Mouse (Mus musculus) intestine, embryonic 16.5 days (tissue): ENCODE results near the gene Mmel1. TPM values are rescaled to one million over a fixed set of nuclear protein-coding genes. Genes with fewer than 3 reads are reported as not detected.
A peak's percentile ranks its signal among the peaks of the same experiment; 100 is the strongest.

Source experiments
- ATAC-seq: fragments of 200-750 bp; cut with Nextera tagmentation; 2 replicates; pipeline ENCODE4 v1.8.0; 2017; ENCODE audit warnings: moderate TSS enrichment, moderate library complexity
- H3K27ac ChIP-seq: fragments of 300-500 bp; sonication (generic); 2 replicates; pipeline ENCODE4 v1.5.1; 2014; ENCODE audit warnings: mild to moderate bottlenecking, low read length
- H3K27me3 ChIP-seq: fragments of 300-500 bp; sonication (generic); replicated peaks from 2 replicates; pipeline ENCODE4 v1.6.1; 2014; ENCODE audit warnings: low read length, control low read depth, mixed read lengths; ENCODE audit not compliant: control insufficient read depth, insufficient read depth
- H3K36me3 ChIP-seq: fragments of 300-500 bp; sonication (generic); 2 replicates; pipeline ENCODE4 v1.6.1; 2014; ENCODE audit warnings: low read length, control low read depth; ENCODE audit not compliant: control insufficient read depth, insufficient read depth
- H3K4me1 ChIP-seq: fragments of 300-500 bp; sonication (generic); 2 replicates; pipeline ENCODE4 v1.6.1; 2014; ENCODE audit warnings: low read length, control low read depth, mixed read lengths; ENCODE audit not compliant: control insufficient read depth, insufficient read depth
- H3K4me2 ChIP-seq: fragments of 300-500 bp; sonication (generic); 2 replicates; pipeline ENCODE4 v1.6.1; 2014; ENCODE audit warnings: low read depth, low read length, control low read depth
- H3K4me3 ChIP-seq: fragments of 300-500 bp; sonication (generic); 2 replicates; pipeline ENCODE4 v1.5.1; 2014; ENCODE audit warnings: mild to moderate bottlenecking, low read length
- H3K9ac ChIP-seq: fragments of 300-500 bp; sonication (generic); 2 replicates; pipeline ENCODE4 v1.6.1; 2014; ENCODE audit warnings: low read depth, low read length
- H3K9me3 ChIP-seq: fragments of 300-500 bp; sonication (generic); 2 replicates; pipeline ENCODE4 v1.6.1; 2016; ENCODE audit warnings: low read length, control low read depth; ENCODE audit not compliant: control insufficient read depth
- WGBS: fragments of 180-500 bp; shearing (Covaris S2); extraction: QIAGEN DNeasy Blood & Tissue Kit; methylation state at CpG from one replicate; pipeline ENCODE4 v1.1.7; 2014; 5-methylcytosine and 5-hydroxymethylcytosine counted together
- polyA plus RNA-seq: library from polyadenylated mRNA; unstranded; fragments of >200 nt; fragmentation: Nextera tagmentation; extraction: Ambion mirVana; gene quantifications from 2 replicates; pipeline ENCODE4 v1.2.1, GENCODE M21; 2015

Gene Mmel1
- polyA plus RNA-seq, 1 experiment from 2014 or later: 0.10 TPM

- H3K27ac ChIP-seq: no peak overlapping the region
- no peak overlapping the region for H3K9ac ChIP-seq
- peaks cover 8% of the 10 kb centered on the region; the same call in 1 of the 2 replicates for H3K4me1 ChIP-seq
- H3K9me3 ChIP-seq: no peaks in the 10 kb centered on the region
- no peak overlapping the region for H3K4me2 ChIP-seq
- H3K4me3 ChIP-seq: no peak overlapping the region
- no peak for ATAC-seq
- no peaks in the 10 kb centered on the region for H3K27me3 ChIP-seq
- H3K36me3 ChIP-seq: no peaks in the 10 kb centered on the region
- 91% methylated on average over 5 of the region's 5 CpGs for WGBS
These were observed 72.4 kb downstream of the Mmel1 start for GRCm38 (mm10) chr4:154941831-154942230.

DNA sequence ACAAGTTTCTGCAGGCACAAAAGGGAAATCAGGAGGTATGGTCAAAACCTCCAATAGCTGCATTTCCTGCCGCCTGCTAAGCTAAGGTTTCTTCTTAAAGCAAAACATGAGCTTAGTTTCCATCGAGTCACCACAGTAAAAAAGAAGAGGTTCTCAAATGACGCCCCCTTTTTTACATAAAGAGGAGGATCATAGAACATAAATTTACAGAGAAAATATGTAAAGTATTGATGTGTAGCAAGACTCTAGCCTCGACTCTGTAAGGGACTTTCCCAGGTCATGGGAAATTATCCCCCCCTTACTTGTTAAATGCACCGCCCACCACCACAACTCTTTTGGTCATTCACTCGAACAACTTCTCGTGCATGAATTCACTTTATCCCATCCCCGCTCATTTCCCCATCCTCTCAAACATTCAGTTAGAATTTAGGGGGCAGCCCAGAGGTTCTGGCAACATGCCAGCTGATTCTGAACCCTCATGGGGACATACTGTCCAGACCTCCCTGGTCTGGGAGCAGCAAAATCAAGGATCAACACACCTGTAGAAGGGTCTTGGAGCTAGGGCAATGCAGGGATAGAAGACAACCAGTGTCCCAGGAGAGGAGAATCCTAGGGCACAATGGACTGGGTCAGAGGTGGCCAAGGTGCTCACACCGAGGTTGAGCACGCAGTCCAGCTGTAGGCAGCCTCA lies 73.4 kb downstream of the Mmel1 start:
- WGBS: 76% methylated on average over 10 of the region's 10 CpGs
- no peaks in the 10 kb centered on the region for H3K27me3 ChIP-seq
- no peaks in the 10 kb centered on the region for H3K9me3 ChIP-seq
- no peak overlapping the region for H3K4me2 ChIP-seq
- ATAC-seq: no peak
- H3K27ac ChIP-seq: no peak overlapping the region
- no peak overlapping the region for H3K4me3 ChIP-seq
- H3K9ac ChIP-seq: no peak overlapping the region
- no peaks in the 10 kb centered on the region for H3K36me3 ChIP-seq
- H3K4me1 ChIP-seq: peaks cover 8% of the 10 kb centered on the region; the same call in 1 of the 2 replicates

- Histone ChIP-seq H3K4me3 (no peak overlapping the region), H3K27ac (no peak overlapping the region), H3K4me1 (peaks cover 12% of the 10 kb centered on the region), H3K36me3 (no peaks in the 10 kb centered on the region), H3K9ac (no peak overlapping the region), H3K4me2 (no peak overlapping the region), H3K27me3 (no peaks in the 10 kb centered on the region), H3K9me3 (no peaks in the 10 kb centered on the region)
- WGBS: 82% methylated on average over 6 of the region's 6 CpGs
- no peak for ATAC-seq
These were observed 74.1 kb downstream of the Mmel1 start for GRCm38 (mm10) chr4:154943323-154944039.

GRCm38 (mm10) chr4:154944121-154944590 lies 74.8 kb downstream of the Mmel1 start:
- Histone ChIP-seq H3K9ac (no peak overlapping the region), H3K4me3 (no peak overlapping the region), H3K4me2 (no peak overlapping the region), H3K27ac (no peak overlapping the region), H3K36me3 (no peaks in the 10 kb centered on the region), H3K4me1 (peaks cover 12% of the 10 kb centered on the region), H3K27me3 (no peaks in the 10 kb centered on the region; the same call in 1 of the 2 replicates), H3K9me3 (no peaks in the 10 kb centered on the region)
- 34% methylated on average over 2 of the region's 2 CpGs for WGBS
- peak; percentile 80 for ATAC-seq

Other genes starting within 250 kb of the Mmel1 start
- 15.2 and 17.6 TPM in 2 replicates for gene Prdm16, start 232.7 kb upstream of the Mmel1 start, polyA plus RNA-seq
- gene Actrt2, start 201.7 kb upstream of the Mmel1 start, polyA plus RNA-seq: not detected in 2 replicates
- gene Ttc34, start 32.1 kb upstream of the Mmel1 start, polyA plus RNA-seq: 0.06 and 0.12 TPM in 2 replicates
- 39.7 and 42.8 TPM in 2 replicates for gene Fam213b, start 29.6 kb downstream of the Mmel1 start, polyA plus RNA-seq
- gene Tnfrsf14, start 59.0 kb downstream of the Mmel1 start, polyA plus RNA-seq: 2.3 and 3.5 TPM in 2 replicates
- 1.3 and 1.4 TPM in 2 replicates for gene Hes5, start 91.3 kb downstream of the Mmel1 start, polyA plus RNA-seq
- gene Pank4, start 94.5 kb downstream of the Mmel1 start, polyA plus RNA-seq: 32.4 and 34.2 TPM in 2 replicates
- gene Plch2, start 187.2 kb downstream of the Mmel1 start, polyA plus RNA-seq: 19.8 and 22.9 TPM in 2 replicates
- gene Pex10, start 197.4 kb downstream of the Mmel1 start, polyA plus RNA-seq: 28.9 and 30.5 TPM in 2 replicates
- gene Rer1, start 216.8 kb downstream of the Mmel1 start, polyA plus RNA-seq: 211 and 216 TPM in 2 replicates
- gene Morn1, start 217.0 kb downstream of the Mmel1 start, polyA plus RNA-seq: 3.6 and 4.3 TPM in 2 replicates